Mouse (Mus musculus) ovary, postnatal 14 days (tissue): ENCODE results near the gene Zfp358.
A peak's percentile ranks its signal among the peaks of the same experiment; 100 is the strongest.

Experiments
- DNase-seq: peaks from one replicate; pipeline ENCODE4 v3.0.0; 2022; ENCODE audit warnings: low spot score

Zfp358 gene

DNA sequence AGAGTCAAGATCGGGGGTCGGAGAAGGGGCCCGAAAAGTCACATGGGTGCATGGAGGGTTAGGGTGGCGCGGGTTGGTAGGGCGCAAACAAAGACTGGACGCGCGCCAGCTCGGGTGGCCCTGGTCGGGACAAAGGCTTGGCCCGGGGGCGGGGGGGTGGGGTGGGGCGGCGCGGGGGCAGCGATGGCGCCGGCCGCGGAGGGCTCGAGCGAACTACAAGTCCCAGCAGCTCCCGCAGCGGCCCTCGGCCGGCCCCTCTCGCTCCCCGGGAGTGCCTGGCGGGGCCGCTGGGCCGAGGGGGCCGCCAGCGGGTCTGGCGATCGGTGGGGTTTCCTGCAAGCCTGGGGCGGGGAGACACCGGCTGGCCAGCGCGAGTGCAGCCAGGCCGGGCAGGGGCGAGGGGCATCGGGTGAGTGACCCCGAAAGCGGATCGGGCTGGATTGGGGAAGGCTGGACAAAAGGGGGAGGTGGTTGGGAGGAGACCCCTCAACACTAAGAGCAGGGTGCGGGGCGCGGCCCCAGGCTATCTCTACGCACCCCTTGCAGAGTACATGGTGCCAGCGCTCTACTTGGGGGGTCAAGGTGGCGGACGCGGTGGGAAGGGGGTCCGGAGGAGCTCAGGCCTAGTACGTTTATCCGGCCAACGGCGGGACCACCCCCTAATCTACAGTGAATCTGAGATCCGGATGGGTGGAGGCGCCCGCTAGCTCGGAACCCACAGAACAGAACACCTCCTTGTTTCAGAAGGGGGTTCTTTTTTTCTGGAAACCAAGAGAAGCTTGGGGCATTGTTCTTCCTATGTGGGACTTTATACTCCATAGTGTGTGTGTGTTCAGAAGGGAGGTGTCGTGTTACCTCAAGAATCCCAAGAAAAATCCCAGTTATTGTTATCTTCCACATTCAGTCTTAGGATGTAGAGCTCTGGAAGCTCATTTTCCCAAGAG lies at the start of gene Zfp358:
Zfp358 (plus strand) TSS at position 238 of the 944 bp plus-strand sequence.
- peak; percentile 58 for DNase-seq

DNA sequence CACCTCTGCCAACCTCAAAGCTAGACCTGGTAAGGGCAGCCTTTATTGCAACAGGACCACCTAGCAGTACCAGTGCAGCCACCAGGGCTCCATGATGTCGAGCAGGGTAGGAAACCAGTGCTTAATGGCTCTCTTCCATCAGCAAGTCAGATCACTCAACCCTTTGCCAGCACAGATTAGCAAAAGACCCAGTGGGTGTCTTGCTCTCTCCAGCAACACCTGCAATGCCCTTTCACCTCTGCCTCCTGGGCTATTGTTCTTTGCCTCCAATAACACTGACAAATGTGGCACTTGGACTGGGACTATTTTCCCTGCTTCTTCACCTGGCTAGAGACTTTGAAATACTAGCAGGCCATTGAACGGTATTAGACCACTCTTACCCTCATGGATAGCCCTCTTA lies 43.7 kb upstream of the Zfp358 start:
- DNase-seq = no peak

DNA sequence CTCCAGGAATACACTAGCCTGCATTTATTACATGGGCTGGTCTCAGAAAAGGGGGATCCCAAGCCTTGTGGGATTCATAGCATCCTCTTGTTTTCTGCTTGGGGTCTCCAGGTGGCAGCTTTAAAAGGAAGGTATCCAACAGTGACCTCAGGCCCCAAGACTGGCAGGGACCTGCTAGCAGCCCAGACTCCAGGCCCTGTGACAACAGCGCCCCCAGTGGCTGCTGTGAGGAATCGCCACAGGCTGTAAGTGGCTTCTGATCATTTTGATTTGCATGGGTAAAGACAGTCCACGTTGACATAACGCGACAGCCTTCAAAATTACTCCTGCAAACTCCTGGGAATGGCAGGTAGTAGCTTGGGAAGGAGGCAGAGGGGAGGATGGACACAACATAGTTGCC lies 42.3 kb upstream of the Zfp358 start:
- DNase-seq = peak; percentile 36

DNA sequence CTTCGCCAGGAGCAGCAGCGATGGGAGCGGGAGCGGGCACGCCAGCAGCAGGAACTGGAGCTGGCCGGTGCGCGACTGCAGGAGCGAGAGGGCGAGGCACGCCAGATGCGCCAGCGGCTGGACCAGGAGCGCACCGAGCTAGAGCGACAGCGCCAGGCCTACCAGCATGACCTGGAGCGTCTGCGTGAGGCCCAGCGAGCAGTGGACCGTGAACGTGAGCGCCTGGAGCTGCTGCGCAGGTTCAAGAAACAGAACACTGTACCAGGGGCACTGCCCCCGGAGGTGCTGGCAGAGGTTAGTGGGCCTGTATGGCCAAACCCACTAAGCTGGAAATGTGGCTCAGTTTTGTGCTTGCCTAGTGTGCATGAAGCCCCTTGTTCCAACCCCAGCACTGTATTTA lies 40.9 kb upstream of the Zfp358 start:
- no peak for DNase-seq

DNA sequence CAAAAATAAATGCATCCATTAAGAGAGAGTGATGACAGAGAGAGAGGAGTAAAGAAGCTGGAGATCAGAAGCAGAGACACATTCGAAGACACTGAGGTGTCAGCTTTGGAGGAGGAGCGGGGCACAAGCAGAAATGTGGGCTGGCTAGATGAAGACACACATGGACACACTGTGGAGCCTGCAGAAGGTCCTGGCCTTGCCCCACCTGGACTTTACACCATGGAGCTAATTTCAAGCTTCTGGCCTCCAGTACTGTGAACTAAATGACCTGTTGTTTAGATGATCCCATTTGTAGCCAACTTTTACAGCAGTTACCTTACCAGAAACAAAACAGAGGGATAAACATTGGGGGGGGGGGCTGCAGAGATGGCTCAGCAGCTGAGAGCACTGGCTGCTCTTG lies 29.7 kb upstream of the Zfp358 start:
- no peak for DNase-seq

DNA sequence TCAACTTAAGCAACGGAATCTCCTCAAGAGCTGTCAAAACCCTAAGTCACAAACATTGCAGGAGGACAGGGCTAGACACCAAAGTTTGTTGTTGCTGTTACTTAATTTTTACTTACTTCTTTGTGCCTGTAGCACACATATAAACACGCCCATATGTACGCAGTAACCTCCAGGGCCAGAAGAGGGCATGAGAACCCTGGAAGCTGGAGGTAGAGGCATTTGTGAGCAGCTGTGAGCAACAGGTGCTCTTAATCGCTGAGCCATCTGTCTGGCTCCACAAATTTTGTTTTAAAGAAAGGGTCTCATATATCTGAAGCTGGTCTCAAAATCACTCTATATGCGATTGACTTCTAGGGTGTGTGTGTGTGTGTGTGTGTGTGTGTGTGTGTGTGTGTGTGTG lies 28.6 kb upstream of the Zfp358 start:
- no peak for DNase-seq

DNA sequence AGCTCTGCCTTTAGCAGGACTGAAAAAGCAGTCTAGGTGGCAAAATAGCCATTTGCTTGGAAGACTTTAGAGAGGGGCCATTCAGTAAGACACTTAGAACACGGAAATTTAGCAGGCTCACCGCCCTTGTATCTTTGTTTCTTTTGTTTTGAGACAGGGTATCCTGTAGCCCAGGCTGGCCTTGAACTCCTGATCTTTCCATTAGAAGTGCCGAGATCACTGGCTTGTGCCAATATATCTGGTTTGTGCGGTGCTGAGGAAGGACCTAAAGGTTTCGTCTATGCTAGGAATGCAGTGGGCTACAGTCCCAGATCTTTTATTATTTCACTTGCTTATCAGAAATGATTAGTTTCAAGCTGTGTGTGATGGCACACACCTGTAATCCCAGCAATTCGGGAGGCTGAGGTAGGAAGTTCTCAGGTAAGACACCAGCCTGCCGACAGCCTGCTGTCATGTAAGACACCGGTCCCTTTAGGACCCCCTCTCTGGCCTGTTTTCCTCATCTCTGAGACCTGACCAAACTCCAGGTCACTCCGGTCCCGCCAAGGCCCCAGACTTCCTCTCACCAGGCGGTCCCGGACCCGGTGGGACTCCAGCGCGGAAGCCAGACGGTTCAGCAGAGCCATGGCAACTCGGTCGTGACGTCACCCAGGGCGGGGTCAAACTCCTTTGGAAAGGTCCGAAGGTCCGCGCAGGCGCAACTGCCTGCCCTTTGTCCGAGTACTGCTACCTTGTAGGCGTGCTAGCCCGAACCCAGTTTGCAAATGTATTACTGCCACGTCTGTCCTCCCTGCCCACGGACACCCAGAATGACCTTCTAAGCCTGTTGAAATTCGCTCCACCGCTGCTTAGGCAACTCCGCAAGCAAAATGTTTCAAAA lies 25.7 kb upstream of the Zfp358 start, which contains the start of gene Pex11g:
Pex11g (minus strand) TSS at position 675 of the 880 bp plus-strand sequence.
- DNase-seq = peak; percentile 98

DNA sequence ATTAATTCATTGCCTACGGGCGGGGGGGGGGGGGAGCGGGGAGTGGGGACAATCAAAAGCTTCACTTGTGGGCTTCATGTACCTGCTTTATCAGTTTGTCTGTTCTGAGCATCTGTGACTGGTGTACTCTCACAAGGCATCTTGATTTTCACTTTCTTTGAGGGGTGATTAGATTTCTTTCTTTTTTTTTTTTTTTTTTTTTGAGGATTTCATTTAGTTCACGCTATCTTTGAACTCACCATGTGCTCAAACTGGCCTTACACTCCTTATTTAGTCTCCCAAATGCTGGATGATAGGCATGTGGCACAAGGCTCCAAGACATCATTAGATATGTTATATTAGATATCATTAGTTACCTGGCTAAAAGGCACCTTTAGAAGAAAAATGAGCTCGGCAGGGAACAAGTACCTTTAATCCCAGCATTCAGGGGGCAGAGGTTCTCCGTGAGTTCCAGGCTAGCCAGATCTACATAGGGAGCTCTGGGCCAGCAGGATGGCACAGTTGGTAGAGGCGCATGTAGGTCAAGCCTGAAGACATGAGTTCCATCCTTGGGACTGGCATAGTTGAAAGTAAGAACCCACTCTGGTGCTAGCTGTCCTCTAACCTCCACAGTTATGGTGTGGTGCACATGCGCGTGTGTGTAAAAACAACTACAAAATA lies 24.9 kb upstream of the Zfp358 start:
- DNase-seq = no peak

DNA sequence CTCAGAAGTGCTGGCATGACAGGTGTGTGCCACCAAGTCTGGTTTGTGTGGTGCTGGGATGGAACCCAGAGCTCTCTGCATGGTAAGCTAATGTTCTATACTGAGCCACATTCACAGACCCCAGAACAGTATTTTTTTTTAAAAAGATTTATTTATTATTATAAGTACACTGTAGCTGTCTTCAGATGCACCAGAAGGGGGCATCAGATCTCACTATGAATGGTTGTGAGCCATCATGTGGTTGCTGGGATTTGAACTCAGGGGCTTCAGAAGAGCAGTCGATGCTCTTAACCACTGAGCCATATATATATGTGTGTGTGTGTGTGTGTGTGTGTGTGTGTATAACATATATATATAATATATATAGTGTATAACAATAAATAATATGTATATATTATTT lies 24.1 kb upstream of the Zfp358 start:
- no peak for DNase-seq

DNA sequence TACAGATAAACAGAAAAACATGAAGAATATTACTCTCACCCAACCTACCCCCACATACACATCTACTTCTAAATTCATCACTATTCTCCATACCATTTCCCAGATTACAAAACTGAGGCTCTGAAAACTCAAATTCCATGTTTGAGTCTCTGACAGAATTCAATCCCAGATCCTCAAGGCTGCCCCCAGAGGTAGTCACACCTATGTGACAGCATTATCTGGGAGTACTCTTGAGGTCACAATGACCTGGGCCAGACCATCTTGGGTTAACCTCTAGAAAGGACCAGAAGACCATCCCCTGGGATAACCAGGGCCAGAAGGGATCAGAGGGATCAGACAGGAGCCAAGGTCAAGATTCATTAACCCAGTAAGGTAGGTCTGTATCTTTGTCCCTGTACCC lies 22.4 kb upstream of the Zfp358 start, which contains the start of gene Tex45:
Tex45 (plus strand) TSS at position 301 of the 400 bp plus-strand sequence.
- no peak for DNase-seq

DNA sequence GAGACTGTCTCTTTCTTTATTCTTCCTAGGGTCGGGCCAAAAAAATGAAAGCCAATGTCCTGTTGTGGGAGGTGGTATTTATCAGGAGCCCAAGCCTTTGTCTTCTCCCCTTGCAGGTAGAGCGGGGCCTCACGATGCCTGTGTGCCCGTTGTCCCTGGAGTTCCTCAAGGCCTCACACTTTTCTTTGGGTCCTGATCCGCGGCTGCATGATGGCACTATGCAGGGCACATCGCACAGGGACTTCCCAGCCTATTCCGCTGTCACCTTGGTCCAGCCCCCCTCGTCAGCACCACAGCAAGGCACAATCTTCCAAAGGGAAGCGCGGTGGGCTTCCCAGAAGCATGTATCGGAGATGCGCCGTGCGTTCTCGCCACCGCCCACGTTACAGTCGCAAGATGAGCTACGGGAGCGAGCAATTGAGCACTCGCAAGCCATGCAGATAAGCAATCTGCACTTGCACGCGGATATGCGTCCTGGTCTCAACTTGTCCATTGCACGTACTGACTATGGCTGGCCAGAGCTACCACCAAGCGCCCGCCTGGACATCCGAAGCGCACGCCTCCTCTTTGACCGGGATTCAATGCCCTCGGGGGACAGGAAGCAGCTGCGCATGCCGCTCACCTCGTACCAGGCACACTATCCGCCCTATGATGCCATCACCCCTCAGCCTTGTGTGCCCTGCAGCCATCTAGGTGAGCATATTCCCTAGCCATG lies 17.1 kb upstream of the Zfp358 start:
- DNase-seq = no peak

DNA sequence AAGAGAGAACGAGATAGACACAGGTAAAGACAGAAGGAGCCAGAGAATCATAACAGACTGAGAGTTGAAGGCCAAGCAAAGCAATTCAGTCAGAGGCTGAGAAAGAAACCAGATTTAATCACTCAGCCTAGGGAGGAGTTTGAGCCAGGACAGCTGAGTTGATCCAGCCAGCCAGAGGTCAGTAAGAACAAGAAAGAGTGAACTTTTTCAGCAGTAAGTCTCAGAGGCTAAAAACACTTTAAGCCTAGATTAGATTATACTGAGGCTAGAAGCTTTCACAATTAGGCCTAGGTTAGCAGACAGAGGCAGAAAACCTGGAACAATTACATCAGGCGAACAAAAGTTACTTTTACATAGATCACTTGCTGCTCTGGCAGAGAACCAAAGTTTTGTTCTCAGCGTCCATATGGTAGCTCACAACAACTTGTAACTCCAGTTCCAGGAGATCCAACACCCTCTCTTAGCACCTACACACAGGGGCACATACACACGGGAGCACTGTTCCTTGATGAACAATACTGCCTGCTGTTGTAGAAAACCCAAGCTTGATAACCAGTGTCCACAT lies 12.6 kb upstream of the Zfp358 start:
- no peak for DNase-seq

DNA sequence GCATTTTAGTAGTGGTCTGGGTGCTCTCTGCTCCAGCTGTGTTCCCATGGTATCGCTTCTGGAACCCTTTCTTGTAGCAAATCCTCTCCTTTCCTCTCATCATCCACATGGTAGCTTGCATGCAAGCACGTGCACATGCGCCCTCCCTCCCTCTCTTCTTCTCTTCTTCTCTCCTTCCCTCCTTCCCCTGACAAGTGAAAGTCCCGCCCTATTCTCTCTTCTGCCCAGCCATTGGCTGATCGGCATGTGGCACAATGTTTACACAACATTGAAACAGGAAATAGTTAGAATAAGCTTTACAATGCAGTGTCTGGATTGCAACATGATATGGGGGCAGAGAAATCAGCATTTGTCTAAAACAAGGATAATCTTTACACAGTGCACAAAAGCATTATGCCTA lies 11.3 kb upstream of the Zfp358 start:
- no peak for DNase-seq

DNA sequence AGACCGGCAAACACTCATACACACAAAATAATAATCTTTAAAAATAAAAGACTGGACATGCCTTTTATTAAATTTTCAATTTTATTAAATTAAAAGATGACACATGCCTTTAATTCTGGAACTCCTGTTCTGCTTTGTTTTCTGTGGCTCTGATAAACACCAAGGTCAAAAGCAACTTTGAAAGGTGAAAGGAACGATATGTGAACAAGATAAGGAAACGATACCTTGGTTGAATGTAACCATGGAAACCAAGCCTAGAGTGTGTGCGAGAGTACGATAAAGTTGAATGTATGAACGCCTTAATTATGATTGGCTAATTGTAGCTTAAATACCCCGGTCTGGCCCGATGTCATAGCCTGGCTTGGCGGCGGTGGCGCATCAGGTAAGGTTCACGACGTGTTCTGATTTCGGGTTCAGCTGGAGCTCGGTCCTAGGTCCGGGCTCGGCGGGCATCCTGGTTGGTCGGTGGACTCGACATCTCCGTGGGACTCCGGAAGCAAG lies 10.6 kb upstream of the Zfp358 start:
- no peak for DNase-seq

DNA sequence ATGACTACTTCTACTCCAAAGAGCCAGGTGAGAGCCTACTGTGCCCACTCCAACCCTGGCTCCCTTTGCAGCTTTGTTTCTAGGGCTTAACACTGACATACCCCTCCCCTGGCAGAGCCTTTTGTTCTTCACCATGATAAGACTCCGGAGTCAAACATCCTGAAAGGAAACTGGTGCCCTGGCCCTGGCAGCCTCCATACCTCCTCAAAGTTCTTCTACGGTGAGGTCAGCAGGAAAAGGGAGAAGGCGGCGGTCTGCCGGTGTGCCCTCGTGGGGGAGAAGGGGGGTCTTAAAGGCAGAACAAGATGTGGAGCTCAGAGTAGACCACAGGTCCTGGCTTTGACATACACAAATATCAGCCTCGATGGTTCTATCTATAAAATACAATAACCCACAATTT lies 9.4 kb upstream of the Zfp358 start:
- DNase-seq = no peak

DNA sequence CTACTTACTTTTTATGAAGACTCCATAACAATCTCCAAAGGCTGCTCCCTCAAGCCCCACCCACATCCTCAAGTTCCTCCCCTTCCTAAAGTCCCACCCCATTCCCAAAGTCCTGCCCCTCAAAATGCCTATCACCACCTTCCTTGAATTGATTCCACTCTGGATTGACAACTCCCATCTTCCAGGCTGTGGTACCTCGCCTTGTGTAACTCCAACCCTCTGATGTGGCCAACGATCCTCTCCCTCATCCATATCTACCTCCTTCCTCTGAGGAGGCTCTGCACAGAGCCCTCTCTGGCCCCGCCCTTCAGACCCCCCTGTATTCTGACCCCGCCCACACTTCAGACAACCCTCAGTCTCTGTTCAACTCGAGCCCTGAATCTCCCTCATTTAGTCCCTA lies 7.7 kb upstream of the Zfp358 start:
- DNase-seq = no peak

DNA sequence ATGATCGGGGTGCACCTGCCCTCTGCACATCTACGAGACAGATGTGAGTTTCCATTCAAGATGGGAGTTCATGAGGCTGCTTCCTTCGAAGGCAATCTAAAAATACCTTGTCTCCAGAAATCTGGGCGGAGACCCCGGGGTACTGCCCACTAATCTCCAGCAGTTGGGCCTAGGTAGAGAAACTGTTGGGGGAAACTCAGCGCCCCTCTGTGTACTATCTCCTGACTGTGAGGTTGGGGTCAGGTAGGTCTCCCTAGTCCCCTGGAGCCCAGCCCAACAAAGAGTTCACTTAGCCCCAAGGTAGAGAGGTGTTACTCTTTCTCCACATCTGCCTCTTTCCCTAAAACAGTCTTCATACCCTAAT lies 889 bp downstream of the Zfp358 start:
- DNase-seq = no peak

DNA sequence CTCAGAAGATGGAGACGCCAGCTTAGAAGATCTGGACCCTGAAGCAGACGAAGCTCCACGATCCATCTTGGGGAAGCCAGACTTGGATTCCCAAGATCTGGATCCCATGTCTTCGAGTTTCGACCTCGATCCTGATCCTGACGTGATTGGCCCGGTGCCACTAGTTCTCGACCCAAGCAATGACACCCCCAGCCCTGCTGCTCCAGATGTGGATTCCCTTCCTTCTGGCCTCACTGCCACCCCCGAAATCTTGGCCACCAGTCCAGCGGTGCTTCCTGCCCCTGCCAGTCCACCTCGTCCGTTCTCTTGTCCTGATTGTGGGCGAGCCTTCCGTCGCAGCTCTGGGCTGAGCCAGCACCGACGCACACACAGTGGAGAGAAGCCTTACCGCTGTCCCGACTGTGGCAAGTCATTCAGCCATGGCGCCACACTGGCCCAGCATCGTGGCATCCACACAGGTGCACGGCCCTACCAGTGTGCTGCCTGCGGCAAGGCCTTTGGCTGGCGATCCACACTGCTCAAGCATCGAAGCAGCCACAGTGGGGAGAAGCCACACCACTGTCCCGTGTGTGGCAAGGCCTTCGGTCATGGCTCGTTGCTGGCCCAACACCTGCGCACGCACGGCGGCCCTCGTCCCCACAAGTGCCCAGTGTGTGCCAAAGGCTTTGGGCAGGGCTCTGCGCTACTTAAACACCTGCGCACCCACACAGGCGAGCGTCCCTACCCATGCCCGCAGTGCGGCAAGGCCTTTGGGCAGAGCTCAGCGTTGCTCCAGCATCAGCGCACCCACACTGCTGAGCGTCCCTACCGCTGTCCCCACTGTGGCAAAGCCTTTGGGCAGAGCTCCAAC lies 2.9 kb downstream of the Zfp358 start:
- DNase-seq = no peak

DNA sequence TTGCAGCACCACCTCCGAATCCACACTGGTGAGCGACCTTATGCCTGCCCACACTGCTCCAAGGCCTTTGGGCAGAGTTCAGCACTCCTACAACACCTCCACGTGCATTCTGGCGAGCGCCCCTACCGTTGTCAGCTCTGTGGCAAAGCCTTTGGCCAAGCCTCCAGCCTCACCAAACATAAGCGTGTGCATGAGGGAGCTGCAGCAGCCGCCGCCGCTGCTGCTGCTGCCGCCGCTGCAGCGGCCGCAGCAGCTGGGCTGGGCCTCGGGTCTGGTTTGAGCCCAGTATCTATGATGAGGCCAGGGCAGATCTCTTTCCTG lies 3.5 kb downstream of the Zfp358 start:
- no peak for DNase-seq

DNA sequence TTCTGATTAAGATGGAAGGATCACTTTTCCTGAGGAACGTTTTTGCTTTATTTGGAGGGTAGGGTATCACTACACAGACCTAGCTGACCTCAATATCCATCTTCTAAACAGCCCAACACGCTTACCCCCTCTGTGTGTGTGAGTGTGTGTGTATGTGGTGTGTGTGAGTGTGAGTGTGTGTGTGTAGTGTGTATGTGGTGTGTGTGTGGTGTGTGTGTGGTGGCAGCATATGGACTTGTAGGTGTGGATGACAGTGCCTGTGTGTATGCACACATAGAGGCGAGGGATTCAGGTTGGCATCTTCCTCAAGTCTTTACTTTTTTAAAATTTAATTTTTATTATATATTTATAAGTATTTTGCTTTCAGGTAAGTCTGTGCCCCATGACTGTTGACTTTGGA lies 5.6 kb downstream of the Zfp358 start:
- DNase-seq = no peak
